Mouse (Mus musculus): Measurements from ENCODE around the gene Hcrt.

The Hcrt gene

DNA sequence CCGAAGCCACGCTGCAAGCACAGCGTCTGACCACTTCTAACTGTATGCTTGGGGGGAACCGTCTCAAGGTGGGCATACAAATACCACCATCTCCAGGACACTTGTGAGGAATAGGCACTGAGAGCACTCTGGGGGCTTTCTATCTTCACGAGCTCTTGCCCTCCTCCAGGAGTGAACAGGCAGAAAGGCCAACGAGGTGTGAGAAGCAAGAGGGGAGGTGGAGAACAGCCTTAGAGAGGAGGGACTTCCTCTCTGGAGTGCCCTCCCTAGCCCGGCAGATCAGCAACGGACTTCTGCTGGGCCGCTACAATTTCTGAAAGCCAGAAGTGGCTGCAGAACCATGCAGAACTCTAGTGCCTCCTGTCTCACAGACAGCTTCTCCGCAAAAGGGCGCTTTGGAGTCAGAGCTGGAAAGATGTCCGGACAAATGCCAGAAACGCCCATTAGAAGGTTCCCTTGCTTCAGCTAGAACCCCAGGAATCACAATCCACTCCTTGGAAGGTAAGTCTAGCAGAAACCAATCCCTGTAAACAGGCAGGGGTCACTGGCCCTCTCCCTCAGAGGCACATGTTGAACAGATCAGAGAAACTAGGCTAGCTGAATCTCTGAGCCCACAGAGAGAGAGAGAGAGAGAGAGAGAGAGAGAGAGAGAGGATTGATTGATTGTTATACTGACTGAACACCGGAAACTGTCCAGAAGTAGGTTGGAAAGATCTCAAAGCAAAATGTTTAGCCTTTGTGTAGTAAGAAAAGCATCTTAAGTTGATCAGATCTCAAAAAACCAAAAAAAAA lies 26.6 kb downstream of the Hcrt start:
- WGBS = 67% methylated on average over 14 of the region's 14 CpGs

- 87% methylated on average over 9 of the region's 9 CpGs for WGBS
Measured at GRCm38 (mm10) chr11:100735134-100735865, 27.4 kb downstream of the Hcrt start.

DNA sequence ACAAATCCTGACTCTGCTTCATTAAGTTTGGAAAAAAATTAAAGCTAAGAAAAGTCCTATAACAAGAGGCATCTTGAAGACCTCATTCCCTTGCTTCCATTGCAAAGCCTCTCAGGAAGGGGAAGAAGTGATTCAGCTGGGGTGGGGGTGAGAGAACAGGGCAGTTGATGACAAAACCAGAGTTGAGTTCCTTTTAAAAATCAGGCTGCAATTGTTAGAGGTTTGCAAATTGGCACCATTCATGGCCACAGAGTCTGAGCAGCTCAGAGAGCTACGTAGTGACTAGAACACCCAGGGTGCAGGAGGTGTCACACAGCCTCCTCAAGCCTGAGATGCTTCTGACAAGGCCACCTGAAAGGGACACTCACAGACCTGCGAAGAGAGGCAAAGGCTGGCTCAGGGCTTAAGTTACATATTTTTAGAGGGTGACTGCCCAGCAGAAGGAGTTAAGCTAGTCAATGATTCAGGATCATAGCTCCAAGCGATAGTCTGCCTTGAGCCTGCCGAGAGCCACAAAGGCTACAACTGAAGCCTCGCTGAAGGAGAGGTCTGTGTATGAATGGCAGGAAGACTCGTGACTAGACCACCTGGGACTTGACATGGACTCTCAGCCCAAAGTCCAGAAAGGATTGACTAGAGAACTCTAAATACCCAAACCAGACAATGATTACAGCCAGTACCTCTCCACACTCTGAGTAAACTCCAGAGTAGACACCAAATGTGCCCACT lies 32.1 kb downstream of the Hcrt start:
- 60% methylated on average over 6 of the region's 6 CpGs for WGBS

DNA sequence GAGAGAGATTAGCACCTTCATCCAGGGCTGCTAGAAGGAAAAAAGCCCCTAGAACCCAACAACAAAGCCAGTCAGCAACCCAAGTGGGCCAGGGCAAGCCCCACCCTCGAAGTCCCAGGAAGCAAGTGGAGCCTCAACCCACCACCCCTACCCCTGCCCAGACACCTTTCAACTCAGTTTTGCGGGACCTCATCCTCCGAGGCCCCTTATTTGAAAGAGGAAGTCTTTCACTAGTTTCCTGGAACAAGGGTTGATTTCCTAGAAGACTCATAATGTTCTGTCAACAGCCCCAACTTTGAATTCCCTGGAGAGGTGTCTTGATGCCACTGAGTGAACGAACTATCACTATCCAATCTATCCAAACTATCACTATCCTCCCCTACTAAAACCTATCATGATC lies 32.8 kb downstream of the Hcrt start:
- WGBS = 85% methylated on average over 4 of the region's 4 CpGs

DNA sequence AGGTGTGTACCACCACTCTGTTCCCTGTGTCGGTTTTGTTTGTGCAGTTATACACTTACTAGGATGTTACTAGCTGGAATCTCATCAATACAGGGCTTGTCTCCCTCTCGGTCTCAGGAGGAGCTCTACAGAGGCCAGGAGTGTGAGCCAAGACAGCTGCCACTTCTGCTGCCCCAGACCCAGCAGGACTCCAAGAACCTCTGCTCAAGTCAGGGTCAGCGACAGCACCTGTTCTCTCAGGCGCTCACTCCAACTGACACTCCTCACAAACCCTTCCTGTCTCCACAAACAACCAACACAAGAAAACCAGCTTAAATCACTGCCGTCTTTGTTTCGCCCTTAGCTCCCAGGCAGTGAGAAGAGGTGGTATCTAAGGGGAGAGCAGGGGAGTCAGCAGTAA lies 34.1 kb downstream of the Hcrt start:
- 67% methylated on average over 6 of the region's 6 CpGs for WGBS

GRCm38 (mm10) chr11:100727201-100727600 lies 35.5 kb downstream of the Hcrt start:
- 91% methylated on average over 3 of the region's 3 CpGs for WGBS

DNA sequence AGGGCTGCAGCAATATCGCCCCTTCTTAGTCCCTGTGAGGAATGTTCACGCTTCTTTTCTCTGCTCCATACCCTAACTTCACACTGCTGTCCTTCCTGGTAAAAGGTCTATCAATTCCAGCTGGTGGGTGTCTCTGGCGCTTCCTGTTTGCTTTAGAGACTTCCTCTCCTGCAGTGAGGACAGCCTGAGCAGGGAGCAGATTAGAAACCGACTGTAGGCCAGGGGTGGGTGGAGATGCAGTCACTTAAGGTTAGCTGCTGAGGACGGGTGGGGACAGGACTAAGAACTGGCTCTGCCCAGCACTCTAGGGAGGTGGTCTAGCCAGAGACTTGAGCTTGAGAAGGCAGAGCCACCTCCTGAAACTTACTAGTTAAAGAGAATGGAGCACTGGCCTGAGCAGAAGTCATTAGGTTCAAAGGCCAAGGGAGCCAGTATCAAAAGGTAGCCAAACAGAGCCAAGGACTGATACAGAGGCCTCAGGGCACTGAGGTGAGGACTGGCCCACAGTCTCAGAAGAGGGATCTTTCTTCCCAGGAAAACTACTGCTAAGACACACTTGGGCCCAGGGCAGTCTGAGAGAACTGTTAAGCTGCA lies 37.7 kb downstream of the Hcrt start:
- 46% methylated on average over 5 of the region's 5 CpGs for WGBS

DNA sequence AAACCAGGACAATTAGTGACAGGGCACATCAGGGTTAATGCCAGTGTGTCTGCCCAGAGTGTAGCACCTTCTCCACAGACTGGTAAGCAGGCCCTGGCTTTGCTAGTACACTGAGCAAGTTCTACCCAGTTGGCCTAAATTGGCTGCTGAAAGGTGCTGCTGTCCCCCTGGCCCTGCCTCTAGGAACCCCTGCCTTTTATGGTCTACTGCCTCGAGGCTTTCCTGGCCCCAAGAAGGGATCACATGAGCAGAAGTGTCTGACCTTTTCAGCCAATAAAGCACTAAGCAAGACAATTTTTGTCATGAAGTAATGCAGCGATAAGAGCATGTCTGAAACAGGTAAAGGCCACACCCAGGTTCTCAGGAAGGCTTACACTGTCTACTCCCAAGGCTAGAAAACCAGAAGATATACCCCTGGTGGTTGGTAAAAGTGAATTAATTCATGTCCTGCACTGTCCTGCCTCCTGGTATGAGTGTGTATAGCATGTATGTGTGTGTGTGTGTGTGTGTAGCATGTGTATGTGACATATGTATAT lies 40.2 kb downstream of the Hcrt start:
- 42% methylated on average over 2 of the region's 2 CpGs for WGBS

DNA sequence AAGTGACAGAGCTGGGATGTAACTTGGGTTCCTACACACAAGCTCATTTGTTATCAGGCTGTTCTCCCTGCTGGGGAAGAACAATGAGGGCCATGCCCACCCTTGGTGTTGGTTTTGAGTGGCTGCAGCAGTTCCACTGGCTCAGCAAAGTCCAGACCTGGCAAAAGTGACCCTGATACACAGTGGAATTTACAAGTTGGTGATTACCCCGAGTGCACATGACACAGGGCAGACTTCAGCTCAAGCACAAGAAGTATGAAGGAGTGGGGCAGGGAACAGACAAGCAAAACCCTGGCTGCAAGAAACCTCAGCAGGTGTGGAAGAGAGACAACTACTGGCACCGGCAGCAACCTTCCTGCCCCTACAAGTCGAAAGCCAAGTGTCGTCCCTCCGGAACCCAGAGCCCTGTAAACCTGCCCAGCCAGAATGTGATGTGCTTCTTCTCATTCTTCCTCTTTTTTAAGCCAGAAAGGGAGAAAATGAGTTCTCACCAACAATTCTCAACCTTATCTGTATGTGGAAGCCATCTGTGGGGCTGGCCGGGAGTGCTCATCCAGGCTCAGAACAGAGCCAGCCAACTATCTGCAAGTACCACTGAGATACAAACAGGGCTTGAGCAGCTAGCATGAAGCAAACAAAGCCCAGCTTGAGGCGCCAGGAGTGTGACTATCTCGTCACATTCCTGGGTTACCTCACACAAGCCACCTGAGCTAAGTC lies 40.8 kb downstream of the Hcrt start:
- WGBS = 33% methylated on average over 8 of the region's 8 CpGs

DNA sequence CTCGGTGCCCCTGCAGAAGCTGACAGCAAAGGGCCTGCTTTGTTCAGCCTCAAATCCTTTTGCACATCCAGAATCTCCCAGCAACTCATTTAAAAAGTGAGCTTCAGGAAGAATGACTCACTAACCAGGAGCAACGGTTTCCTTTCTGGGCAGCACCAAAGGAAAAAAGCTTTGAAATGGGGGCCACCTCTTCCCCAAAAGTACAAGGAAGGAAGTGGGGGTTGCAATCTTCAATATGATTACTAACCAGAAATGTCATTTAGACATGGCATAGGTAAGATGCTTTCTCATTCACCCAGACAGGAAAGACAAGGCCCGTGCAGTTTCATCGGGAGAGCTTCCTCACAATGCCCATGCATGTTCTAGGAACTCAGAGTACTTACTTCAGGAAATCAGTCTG lies 41.5 kb downstream of the Hcrt start:
- WGBS = 8% methylated on average over 4 of the region's 4 CpGs

DNA sequence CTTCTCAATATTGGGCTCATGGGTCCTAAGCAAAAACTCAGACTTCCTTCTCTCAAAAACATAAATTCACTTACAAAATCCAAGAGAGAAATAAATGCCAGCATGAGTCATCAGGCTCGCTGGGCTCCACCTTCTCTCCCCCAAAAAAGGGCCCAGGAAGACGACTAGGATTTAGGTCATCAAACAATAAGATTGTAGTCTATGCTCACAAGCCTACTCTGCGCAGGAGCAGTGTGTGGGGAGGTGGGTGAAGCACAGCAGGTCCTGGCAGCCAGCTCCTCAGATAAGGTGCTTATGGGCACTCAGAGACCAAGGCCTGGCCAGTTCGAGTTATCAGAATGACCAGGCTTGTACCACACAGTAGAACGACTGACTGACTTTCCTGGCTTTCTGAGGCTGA lies 42.4 kb downstream of the Hcrt start:
- 25% methylated on average over 5 of the region's 5 CpGs for WGBS

DNA sequence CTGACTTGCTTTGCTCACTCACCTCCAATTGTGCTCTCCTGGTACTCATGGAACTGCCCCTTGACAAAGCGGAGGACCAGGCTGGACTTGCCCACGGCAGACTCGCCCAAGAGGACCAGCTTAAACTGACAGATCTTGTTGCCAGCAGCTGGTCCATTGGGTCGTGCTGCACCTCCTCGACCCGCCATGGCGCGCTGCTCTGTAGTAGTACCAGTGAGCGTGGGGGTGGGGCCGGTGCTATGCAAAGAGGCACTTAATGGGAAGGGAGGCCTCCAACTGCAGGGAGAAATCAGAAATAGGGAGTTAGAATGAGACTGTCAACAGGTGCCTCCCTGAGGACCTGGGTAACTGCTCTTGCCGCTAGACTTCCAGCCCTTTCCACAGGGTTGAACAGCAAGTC lies 42.8 kb downstream of the Hcrt start:
- 75% methylated on average over 11 of the region's 11 CpGs for WGBS

- 39% methylated on average over 3 of the region's 3 CpGs for WGBS
Measured at GRCm38 (mm10) chr11:100719312-100719711, 43.4 kb downstream of the Hcrt start.

GRCm38 (mm10) chr11:100718866-100719265 lies 43.9 kb downstream of the Hcrt start:
- 41% methylated on average over 4 of the region's 4 CpGs for WGBS

DNA sequence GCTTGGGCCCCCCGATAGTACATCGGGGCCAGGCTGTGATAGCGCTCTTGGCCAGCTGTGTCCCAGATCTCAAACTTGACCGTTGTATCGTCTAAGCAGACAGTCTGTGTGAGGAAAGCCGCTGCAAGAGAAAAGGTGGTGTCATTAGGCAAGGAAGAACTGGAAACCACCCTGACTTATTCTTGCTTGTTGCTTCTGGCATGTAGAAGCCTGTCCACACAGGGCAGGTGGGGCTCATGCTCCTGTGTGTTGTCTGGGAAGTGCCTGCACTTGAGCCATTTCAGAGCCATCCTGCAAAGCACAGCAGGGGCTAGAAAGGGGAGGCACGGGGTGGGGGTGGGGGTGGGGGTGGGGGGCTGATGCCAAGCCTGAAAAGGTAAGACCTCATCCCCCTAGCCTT lies 44.3 kb downstream of the Hcrt start:
- WGBS = 85% methylated on average over 7 of the region's 7 CpGs

- WGBS = 57% methylated on average over 3 of the region's 3 CpGs
Measured at GRCm38 (mm10) chr11:100716649-100717048, 46.1 kb downstream of the Hcrt start.

GRCm38 (mm10) chr11:100714948-100715347 lies 47.8 kb downstream of the Hcrt start:
- 49% methylated on average over 6 of the region's 6 CpGs for WGBS

- WGBS = 43% methylated on average over 6 of the region's 6 CpGs
Measured at GRCm38 (mm10) chr11:100714534-100714915, 48.2 kb downstream of the Hcrt start.

GRCm38 (mm10) chr11:100713735-100714533 lies 48.8 kb downstream of the Hcrt start, which contains the start of gene Hspb9:
Gene Hspb9 (plus strand): TSS chr11:100713850.
- 22% methylated on average over 38 of the region's 38 CpGs for WGBS

DNA sequence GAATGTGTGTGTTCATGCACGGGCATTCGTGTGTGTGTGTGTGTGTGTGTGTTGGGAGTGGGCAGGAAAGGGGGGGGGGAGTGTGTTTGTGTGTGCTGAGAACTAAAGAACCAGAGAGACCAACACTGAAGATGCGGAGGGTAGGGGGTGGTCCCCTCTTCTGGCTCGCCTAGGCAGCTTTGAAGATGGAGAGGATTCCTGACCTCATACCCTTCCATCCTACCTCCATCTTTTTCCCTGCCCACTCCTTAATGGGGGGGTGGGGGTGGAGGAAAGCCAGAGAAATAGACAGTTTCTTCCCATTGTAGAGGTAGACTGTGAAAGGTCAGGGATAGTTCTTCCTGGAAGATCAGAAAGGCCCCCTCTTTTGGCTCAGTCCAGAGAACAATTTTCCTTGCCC lies 49.6 kb downstream of the Hcrt start:
- WGBS = 63% methylated on average over 4 of the region's 4 CpGs
